Mouse (Mus musculus) embryonic facial prominence, embryonic 10.5 days (tissue): ENCODE results near the gene Mrps17. TPM values are rescaled to one million over a fixed set of nuclear protein-coding genes. Genes with fewer than 3 reads are reported as not detected.

Experiments used
- DNase-seq: peaks from one replicate; pipeline ENCODE4 v3.0.0-alpha.2; 2017; ENCODE audit warnings: low spot score
- H3K27ac ChIP-seq: fragments of 300-500 bp; sonication (generic); replicated peaks from 2 replicates; pipeline ENCODE4 v1.5.1; 2016; ENCODE audit warnings: mild to moderate bottlenecking
- H3K27me3 ChIP-seq: fragments of 300-500 bp; sonication (generic); replicated peaks from 2 replicates; pipeline ENCODE4 v1.6.1; 2016; ENCODE audit warnings: low read depth, mild to moderate bottlenecking; ENCODE audit not compliant: poor library complexity, severe bottlenecking
- H3K36me3 ChIP-seq: fragments of 300-500 bp; sonication (generic); replicated peaks from 2 replicates; pipeline ENCODE4 v1.6.1; 2016; ENCODE audit warnings: mild to moderate bottlenecking, moderate library complexity
- H3K4me1 ChIP-seq: fragments of 300-500 bp; sonication (generic); 2 replicates; pipeline ENCODE4 v1.6.1; 2016
- H3K4me3 ChIP-seq: fragments of 300-500 bp; sonication (generic); 2 replicates; pipeline ENCODE4 v1.5.1; 2016; ENCODE audit warnings: mild to moderate bottlenecking, moderate library complexity
- H3K9me3 ChIP-seq: fragments of 300-500 bp; sonication (generic); 2 replicates; pipeline ENCODE4 v1.6.1; 2016; ENCODE audit warnings: mild to moderate bottlenecking
- WGBS: fragments of 180-500 bp; shearing (Covaris S2); methylation state at CpG from one replicate; pipeline ENCODE4 v1.1.7; 2016; 5-methylcytosine and 5-hydroxymethylcytosine counted together
- polyA plus RNA-seq: library from polyadenylated mRNA; unstranded; fragments of >200 nt; fragmentation: Nextera tagmentation; extraction: Ambion mirVana; gene quantifications from 2 replicates; pipeline ENCODE4 v1.2.1, GENCODE M21; 2016

Gene Mrps17
- polyA plus RNA-seq, 1 experiment from 2014 or later = 186 TPM

GRCm38 (mm10) chr5:129720176-129720575 lies 4.9 kb downstream of the Mrps17 start:
- Histone ChIP-seq H3K4me1 (peaks cover 11% of the 10 kb centered on the region), H3K27me3 (no peaks in the 10 kb centered on the region), H3K4me3 (no peak overlapping the region), H3K36me3 (peaks cover 36% of the 10 kb centered on the region), H3K9me3 (no peaks in the 10 kb centered on the region), H3K27ac (no peak overlapping the region)
- no peak for DNase-seq
- WGBS = 80% methylated on average over 3 of the region's 3 CpGs

DNA sequence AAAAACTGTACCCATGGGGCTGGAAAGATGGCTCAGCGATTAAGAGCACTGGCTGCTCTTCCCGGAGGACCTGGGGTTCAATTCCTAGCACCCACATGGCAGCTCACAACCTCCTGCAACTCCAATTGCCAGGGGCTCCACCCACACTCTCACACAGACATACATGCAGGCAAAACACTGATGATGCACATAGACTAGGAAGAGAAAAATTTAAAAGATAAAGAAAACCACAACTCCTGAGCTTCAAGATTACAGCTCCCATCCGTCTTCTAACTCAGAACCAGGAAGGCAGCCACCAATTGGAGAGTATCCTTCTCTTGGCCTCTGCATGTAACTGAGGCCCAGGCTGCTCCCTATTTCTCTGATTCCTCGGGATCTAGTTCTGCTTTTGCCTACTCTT lies 9.0 kb downstream of the Mrps17 start:
- 56% methylated on average over 4 of the region's 4 CpGs for WGBS
- Histone ChIP-seq H3K4me3 (peak overlapping the region; percentile 93), H3K4me1 (peaks cover 21% of the 10 kb centered on the region), H3K27me3 (no peaks in the 10 kb centered on the region), H3K27ac (peak overlapping the region; percentile 99), H3K36me3 (peaks cover 10% of the 10 kb centered on the region), H3K9me3 (no peaks in the 10 kb centered on the region)
- DNase-seq = no peak

DNA sequence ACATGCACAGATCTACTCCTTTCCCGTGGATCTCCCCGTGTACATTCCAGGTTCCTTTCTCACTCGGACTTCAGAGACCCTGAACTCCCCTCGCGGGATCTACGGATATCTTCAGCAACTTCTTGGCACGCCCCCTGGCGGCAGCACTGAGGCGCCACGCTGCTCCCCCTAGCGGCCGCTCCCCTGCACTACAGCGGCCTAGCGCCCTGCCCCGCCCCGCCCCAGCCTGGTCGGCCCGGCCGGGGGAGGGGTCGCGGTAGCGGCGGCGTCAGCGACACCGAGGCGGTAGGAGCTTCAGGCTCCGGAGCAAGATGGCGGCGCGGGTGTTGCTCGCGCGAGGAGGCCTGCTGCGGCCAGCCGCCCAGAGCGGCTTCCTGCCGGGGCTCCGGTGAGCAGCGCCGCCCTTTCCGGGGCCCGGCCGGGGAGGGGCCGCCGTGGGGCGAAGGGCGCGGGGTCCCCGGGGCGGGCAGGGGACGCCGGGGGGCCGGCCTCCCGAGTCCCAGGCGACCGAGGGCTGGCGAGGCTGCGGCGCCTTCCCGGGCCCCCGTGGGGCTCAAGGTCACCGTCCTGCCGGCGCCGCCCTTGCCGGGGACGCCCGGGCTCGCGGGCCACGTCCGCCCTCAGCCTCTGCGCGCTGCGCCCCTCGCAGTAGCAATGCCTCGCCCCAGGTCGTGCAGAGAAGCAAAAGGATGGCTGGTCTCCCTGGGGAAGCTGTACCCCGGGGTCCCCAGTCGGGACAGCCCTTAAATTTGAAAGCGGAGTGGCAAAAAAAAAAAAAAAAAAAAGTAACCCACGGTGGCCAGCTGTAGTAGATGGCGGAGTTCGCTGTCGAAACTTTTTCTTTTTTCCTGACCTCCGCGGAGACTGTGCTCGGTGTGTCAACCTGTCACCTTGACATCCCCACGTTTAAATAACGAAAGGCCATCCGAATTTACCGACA lies 9.8 kb downstream of the Mrps17 start, which contains the start of gene Nipsnap2:
Nipsnap2 (plus strand) TSS at position 230 of the 940 bp plus-strand sequence.
- under 1% methylated on average over 92 of the region's 93 CpGs for WGBS

DNA sequence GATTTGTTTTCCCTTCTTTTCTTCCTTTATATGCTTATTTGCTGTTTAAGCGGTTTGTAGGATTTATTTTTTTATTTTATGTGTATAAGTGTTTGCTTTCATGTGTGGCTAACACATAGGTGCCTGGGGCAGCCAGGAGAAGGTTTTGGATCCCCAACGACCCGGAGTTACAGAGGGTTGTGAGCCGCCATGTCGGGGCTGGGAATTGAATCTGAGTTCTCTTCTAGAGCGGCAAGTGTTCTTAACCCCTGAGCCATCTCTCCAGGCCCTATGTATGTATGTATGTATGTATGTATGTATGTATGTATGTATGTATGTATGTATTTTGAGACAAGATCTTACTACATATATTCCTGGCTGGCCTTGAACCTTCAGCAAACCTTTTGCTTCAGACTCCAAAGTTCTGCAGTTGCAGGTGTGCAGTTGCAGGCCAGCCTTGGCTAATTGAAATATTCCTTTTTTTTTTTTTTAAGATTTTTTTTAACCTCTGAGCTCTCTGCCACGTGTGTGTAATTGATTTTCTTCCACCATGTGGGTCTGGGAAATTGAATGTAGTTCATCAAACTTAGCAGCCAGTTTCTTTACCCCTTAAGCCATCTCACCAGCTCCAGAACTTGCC lies 10.6 kb downstream of the Mrps17 start:
- Histone ChIP-seq H3K4me3 (peak overlapping the region; percentile 93), H3K27ac (peak overlapping the region; percentile 99), H3K36me3 (no peaks in the 10 kb centered on the region), H3K9me3 (no peaks in the 10 kb centered on the region), H3K4me1 (peaks cover 38% of the 10 kb centered on the region), H3K27me3 (no peaks in the 10 kb centered on the region)
- WGBS = 22% methylated on average over 7 of the region's 7 CpGs
- DNase-seq = peak; percentile 16

More for the DNA sequence above, 9.8 kb downstream of the Mrps17 start, which contains the start of gene Nipsnap2:
- Histone ChIP-seq H3K4me1 (peaks cover 30% of the 10 kb centered on the region), H3K27me3 (no peaks in the 10 kb centered on the region), H3K9me3 (no peaks in the 10 kb centered on the region), H3K27ac (peak within 1 kb of the TSS; percentile 99), H3K36me3 (peaks cover 2% of the 10 kb centered on the region), H3K4me3 (peak within 1 kb of the TSS; percentile 93)
- DNase-seq = peak; percentile 97

GRCm38 (mm10) chr5:129726784-129727183 lies 11.5 kb downstream of the Mrps17 start:
- Histone ChIP-seq H3K4me3 (0 out of 2 replicates have a peak overlapping the region, but pooled peaks have one; percentile 4), H3K9me3 (no peaks in the 10 kb centered on the region), H3K27ac (no peak overlapping the region), H3K4me1 (peaks cover 44% of the 10 kb centered on the region), H3K27me3 (no peaks in the 10 kb centered on the region), H3K36me3 (no peaks in the 10 kb centered on the region)
- 79% methylated on average over 3 of the region's 3 CpGs for WGBS
- no peak for DNase-seq

DNA sequence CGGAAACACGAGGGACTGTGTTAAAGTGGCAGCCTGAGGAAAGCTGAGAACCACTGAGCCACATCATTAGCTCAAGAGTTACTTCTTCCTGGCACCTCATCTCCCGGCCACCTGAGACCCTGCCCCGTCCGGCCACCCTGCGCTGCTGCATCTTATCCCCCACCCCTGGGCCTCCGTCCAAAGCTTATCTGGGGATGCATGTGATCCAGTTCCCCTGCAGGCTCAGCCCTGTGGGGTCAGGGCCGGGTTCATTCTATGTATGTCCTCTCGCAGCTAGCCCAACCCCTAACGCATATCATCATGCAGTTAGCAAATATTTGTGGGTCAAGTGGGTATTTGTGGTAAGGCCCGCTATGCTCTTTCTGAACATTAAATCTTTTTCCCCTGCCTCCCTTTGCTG lies 14.0 kb downstream of the Mrps17 start:
- no peaks in the 10 kb centered on the region for H3K27me3 ChIP-seq
- WGBS = 70% methylated on average over 11 of the region's 11 CpGs
- H3K4me1 ChIP-seq = peaks cover 44% of the 10 kb centered on the region

GRCm38 (mm10) chr5:129730344-129730743 lies 15.0 kb downstream of the Mrps17 start:
- no peaks in the 10 kb centered on the region for H3K27me3 ChIP-seq
- DNase-seq = peak; percentile 14
- H3K4me1 ChIP-seq = peaks cover 42% of the 10 kb centered on the region
- peak overlapping the region; percentile 55 for H3K27ac ChIP-seq
- WGBS = 70% methylated on average over 11 of the region's 11 CpGs
- no peak overlapping the region for H3K4me3 ChIP-seq
- H3K9me3 ChIP-seq = no peaks in the 10 kb centered on the region
- peaks cover 13% of the 10 kb centered on the region; the same call in 1 of the 2 replicates for H3K36me3 ChIP-seq

More for the DNA sequence above, 14.0 kb downstream of the Mrps17 start:
- Histone ChIP-seq H3K9me3 (no peaks in the 10 kb centered on the region), H3K36me3 (peaks cover 2% of the 10 kb centered on the region; the same call in 1 of the 2 replicates), H3K4me3 (no peak overlapping the region), H3K27ac (no peak overlapping the region)
- no peak for DNase-seq

DNA sequence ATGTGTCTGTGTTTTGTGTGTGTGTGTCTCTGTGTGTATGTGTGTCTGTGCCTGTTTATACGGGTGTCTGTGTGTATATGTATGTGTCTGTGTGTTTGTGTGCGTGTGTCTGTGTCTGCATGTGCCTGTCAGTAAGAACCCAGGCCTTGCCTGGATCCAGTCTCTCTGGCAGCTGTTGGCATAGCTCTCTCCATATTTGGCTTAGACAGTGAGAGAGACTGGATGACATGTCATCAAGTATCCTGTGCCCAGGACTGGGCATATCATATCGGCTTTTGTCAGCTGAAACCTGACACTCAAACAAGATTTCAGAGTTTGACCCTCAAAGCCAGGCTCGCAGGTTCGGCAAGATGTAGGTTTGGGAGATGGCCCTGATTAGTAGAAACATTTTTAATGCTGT lies 15.7 kb downstream of the Mrps17 start:
- H3K27ac ChIP-seq = peak overlapping the region; percentile 32; the same call in 1 of the 2 replicates
- no peaks in the 10 kb centered on the region for H3K27me3 ChIP-seq
- peak; percentile 16 for DNase-seq
- H3K4me3 ChIP-seq = no peak overlapping the region
- peaks cover 37% of the 10 kb centered on the region for H3K4me1 ChIP-seq
- WGBS = 54% methylated on average over 5 of the region's 5 CpGs
- H3K36me3 ChIP-seq = peaks cover 14% of the 10 kb centered on the region; the same call in 1 of the 2 replicates
- H3K9me3 ChIP-seq = no peaks in the 10 kb centered on the region

- Histone ChIP-seq H3K4me1 (no peaks in the 10 kb centered on the region), H3K9me3 (0 out of 2 replicates have a peak, but pooled peaks cover 2% of the 10 kb centered on the region), H3K27me3 (no peaks in the 10 kb centered on the region), H3K36me3 (peaks cover 47% of the 10 kb centered on the region), H3K27ac (no peak overlapping the region), H3K4me3 (no peak overlapping the region)
- peak; percentile 24 for DNase-seq
- 87% methylated on average over 1 of the region's 1 CpGs for WGBS
These were observed 25.7 kb downstream of the Mrps17 start for GRCm38 (mm10) chr5:129740976-129741375.

DNA sequence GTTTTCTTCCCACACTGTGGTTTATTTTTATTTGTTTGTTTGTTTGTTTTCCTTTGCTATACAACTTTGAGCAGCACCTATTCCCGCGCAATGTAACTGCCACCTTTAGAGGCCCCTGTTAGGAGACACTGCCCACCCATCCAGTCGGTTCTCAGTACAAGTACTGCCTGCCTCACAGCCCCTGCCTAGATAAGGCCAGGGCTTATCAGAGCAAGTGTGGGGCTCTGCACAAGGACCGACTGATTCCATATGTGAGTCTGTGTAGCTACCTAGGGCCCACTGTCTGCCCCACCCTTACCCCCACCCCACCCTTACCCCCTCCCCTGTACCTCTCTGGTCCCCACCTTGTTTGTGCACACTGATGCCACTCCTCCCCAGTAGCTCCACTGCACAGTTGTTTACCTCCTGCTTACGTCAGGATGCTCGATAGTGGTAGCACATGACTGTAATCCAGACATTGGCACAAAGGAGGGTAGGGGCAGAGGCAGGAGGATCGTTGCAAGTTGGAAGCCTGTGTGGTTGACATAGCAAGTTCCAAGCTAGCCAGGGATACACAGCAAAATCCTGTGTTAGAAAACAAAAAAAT lies 27.7 kb downstream of the Mrps17 start:
- Histone ChIP-seq H3K36me3 (peaks cover 65% of the 10 kb centered on the region), H3K9me3 (0 out of 2 replicates have a peak, but pooled peaks cover 2% of the 10 kb centered on the region), H3K4me3 (no peak overlapping the region), H3K27ac (no peak overlapping the region), H3K27me3 (no peaks in the 10 kb centered on the region), H3K4me1 (no peaks in the 10 kb centered on the region)
- no peak for DNase-seq
- WGBS = 83% methylated on average over 7 of the region's 7 CpGs

GRCm38 (mm10) chr5:129744050-129744449 lies 28.8 kb downstream of the Mrps17 start:
- Histone ChIP-seq H3K36me3 (peaks cover 73% of the 10 kb centered on the region), H3K4me1 (no peaks in the 10 kb centered on the region), H3K9me3 (0 out of 2 replicates have a peak, but pooled peaks cover 2% of the 10 kb centered on the region), H3K27ac (no peak overlapping the region), H3K4me3 (no peak overlapping the region), H3K27me3 (no peaks in the 10 kb centered on the region)
- 82% methylated on average over 6 of the region's 6 CpGs for WGBS
- no peak for DNase-seq

GRCm38 (mm10) chr5:129756886-129757285 lies 41.6 kb downstream of the Mrps17 start:
- no peak overlapping the region for H3K4me3 ChIP-seq
- 93% methylated on average over 20 of the region's 20 CpGs for WGBS
- H3K4me1 ChIP-seq = peaks cover 5% of the 10 kb centered on the region
- H3K27ac ChIP-seq = no peak overlapping the region
- H3K9me3 ChIP-seq = no peaks in the 10 kb centered on the region
- DNase-seq = no peak
- H3K36me3 ChIP-seq = peaks cover 27% of the 10 kb centered on the region
- H3K27me3 ChIP-seq = no peaks in the 10 kb centered on the region
